Mouse (Mus musculus) heart, postnatal 0 days (tissue): ENCODE results near the gene Pnpla1.

Experiments used
- CTCF ChIP-seq: IDR thresholded peaks from 2 replicates; pipeline ENCODE4 v1.5.1; 2016; ENCODE audit warnings: antibody characterized with exemption, control low read depth, low read depth
- EP300 ChIP-seq: IDR thresholded peaks from 2 replicates; pipeline ENCODE4 v1.6.1; 2016; ENCODE audit warnings: antibody characterized with exemption, low read depth

GRCm38 (mm10) chr17:28825359-28826041, 32.7 kb upstream of the Pnpla1 start:
- TF ChIP-seq CTCF (no peak), EP300 (no peak)
